Mouse (Mus musculus) embryonic facial prominence, embryonic 11.5 days (tissue): ENCODE measurements around the gene Ifna14. TPM values are rescaled to one million over a fixed set of nuclear protein-coding genes. Genes with fewer than 3 reads are reported as not detected.
A peak's percentile ranks its signal among the peaks of the same experiment; 100 is the strongest.

Source experiments
- ATAC-seq: fragments of 200-750 bp; cut with Nextera tagmentation; replicated peaks from 2 replicates; pipeline ENCODE4 v1.8.0; 2017; ENCODE audit warnings: low read depth; ENCODE audit not compliant: insufficient number of reproducible peaks, low FRiP score, low TSS enrichment
- DNase-seq: peaks from one replicate; pipeline ENCODE4 v3.0.0-alpha.2; 2015; ENCODE audit warnings: low spot score
- H3K27ac ChIP-seq: fragments of 300-500 bp; sonication (generic); replicated peaks from 2 replicates; pipeline ENCODE4 v1.5.1; 2014; ENCODE audit warnings: mild to moderate bottlenecking, low read depth, low read length, control low read depth
- H3K27me3 ChIP-seq: fragments of 300-500 bp; sonication (generic); 2 replicates; pipeline ENCODE4 v1.6.1; 2014; ENCODE audit warnings: mild to moderate bottlenecking, low read length, moderate library complexity, mixed read lengths; ENCODE audit not compliant: control insufficient read depth, insufficient read depth
- H3K36me3 ChIP-seq: fragments of 300-500 bp; sonication (generic); replicated peaks from 2 replicates; pipeline ENCODE4 v1.6.1; 2014; ENCODE audit warnings: low read depth, mild to moderate bottlenecking, low read length, moderate library complexity, mixed read lengths; ENCODE audit not compliant: control insufficient read depth, insufficient read depth
- H3K4me1 ChIP-seq: fragments of 300-500 bp; sonication (generic); 2 replicates; pipeline ENCODE4 v1.6.1; 2014; ENCODE audit warnings: low read length, mixed read lengths; ENCODE audit not compliant: control insufficient read depth, insufficient read depth
- H3K4me2 ChIP-seq: fragments of 300-500 bp; sonication (generic); 2 replicates; pipeline ENCODE4 v1.6.1; 2014; ENCODE audit warnings: low read depth, mild to moderate bottlenecking, control low read depth, low read length, moderate library complexity
- H3K4me3 ChIP-seq: fragments of 300-500 bp; sonication (generic); 2 replicates; pipeline ENCODE4 v1.5.1; 2014; ENCODE audit warnings: low read depth, low read length, control low read depth
- H3K9ac ChIP-seq: fragments of 300-500 bp; sonication (generic); replicated peaks from 2 replicates; pipeline ENCODE4 v1.6.1; 2014; ENCODE audit warnings: mild to moderate bottlenecking, control low read depth, low read length
- H3K9me3 ChIP-seq: fragments of 300-500 bp; sonication (generic); replicated peaks from 2 replicates; pipeline ENCODE4 v1.6.1; 2016; ENCODE audit warnings: mild to moderate bottlenecking, low read length, inconsistent platforms, mixed read lengths; ENCODE audit not compliant: control insufficient read depth
- WGBS: fragments of 180-500 bp; shearing (Covaris S2); extraction: QIAGEN DNeasy Blood & Tissue Kit; methylation state at CpG from one replicate; pipeline ENCODE4 v1.1.7; 2014; 5-methylcytosine and 5-hydroxymethylcytosine counted together
- polyA plus RNA-seq: library from polyadenylated mRNA; unstranded; fragments of >200 nt; fragmentation: Nextera tagmentation; extraction: Ambion mirVana; gene quantifications from 2 replicates; pipeline ENCODE4 v1.2.1, GENCODE M21; 2014

The Ifna14 gene
- polyA plus RNA-seq, 1 experiment from 2014 or later: not detected

DNA sequence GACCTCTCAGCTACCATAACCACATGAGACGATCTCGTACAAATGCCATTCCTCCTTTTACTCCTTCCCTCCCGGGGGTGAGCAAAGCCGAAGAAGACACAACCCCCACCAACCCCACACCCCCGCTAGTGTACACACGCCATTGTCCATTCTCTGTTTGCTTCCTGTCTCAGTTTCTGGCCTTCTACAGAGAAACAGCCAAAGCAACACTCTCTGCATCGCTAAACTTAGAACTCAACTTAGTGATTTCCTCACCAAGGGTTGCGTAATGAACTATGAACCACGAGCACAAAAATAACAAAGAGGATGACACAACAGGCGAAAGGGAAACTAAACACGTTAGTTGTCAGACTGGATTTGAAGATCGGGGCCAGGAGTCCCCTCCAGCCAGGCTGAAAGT is 34.3 kb downstream of the Ifna14 start:
- Histone ChIP-seq H3K27me3 (no peaks in the 10 kb centered on the region), H3K27ac (no peak overlapping the region), H3K4me1 (no peaks in the 10 kb centered on the region), H3K36me3 (no peaks in the 10 kb centered on the region), H3K9ac (no peak overlapping the region), H3K4me2 (no peak overlapping the region), H3K4me3 (no peak overlapping the region), H3K9me3 (no peaks in the 10 kb centered on the region)
- ATAC-seq: no peak
- no peak for DNase-seq
- WGBS: 82% methylated on average over 12 of the region's 12 CpGs

DNA sequence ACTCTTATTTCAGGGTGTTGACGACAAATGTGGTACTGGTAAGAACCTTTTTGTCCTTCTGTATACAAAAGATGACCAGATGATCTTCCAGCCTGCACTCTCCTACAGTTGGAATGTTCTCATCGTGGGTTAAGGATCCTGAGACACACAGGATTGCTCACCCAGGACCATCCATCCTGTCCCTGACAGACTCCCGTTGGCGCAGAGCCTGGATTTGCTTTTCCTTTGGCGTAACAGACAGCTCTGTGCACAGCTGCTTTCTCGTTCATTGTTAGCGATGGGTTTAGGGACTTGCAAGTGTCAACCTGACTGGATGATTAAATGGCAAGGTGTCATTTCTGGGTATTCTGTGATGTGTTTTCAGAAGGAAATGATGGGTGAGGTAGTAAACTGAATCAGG is 35.0 kb downstream of the Ifna14 start:
- Histone ChIP-seq H3K27ac (no peak overlapping the region), H3K36me3 (no peaks in the 10 kb centered on the region), H3K4me3 (no peak overlapping the region), H3K9ac (no peak overlapping the region), H3K4me2 (no peak overlapping the region), H3K9me3 (no peaks in the 10 kb centered on the region), H3K27me3 (no peaks in the 10 kb centered on the region), H3K4me1 (no peaks in the 10 kb centered on the region)
- no peak for DNase-seq
- WGBS: 83% methylated on average over 7 of the region's 7 CpGs
- ATAC-seq: no peak

DNA sequence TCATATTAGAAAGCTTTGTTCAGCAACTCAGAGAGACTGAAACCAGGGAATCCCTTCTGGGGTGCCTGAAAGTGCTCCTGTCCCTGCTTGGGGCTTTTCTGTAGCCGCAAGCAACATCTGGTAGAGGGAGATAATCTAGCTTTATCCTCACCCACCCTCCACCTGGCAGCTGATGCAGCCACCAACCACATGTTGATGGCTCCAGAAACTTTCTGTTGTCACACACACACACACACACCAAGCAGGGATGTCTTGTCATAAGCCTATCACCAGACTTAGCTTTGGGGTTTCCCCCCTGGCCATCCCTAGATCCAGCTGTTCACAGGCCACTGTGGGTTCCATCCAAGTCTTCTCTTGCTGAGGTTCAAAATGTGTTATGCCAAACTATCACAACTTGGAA is 35.9 kb downstream of the Ifna14 start:
- Histone ChIP-seq H3K36me3 (no peaks in the 10 kb centered on the region), H3K4me2 (no peak overlapping the region), H3K4me1 (no peaks in the 10 kb centered on the region), H3K4me3 (no peak overlapping the region), H3K9ac (no peak overlapping the region), H3K27me3 (no peaks in the 10 kb centered on the region), H3K9me3 (no peaks in the 10 kb centered on the region), H3K27ac (no peak overlapping the region)
- DNase-seq (no peak), ATAC-seq (no peak)
- WGBS: 79% methylated on average over 1 of the region's 1 CpGs

DNA sequence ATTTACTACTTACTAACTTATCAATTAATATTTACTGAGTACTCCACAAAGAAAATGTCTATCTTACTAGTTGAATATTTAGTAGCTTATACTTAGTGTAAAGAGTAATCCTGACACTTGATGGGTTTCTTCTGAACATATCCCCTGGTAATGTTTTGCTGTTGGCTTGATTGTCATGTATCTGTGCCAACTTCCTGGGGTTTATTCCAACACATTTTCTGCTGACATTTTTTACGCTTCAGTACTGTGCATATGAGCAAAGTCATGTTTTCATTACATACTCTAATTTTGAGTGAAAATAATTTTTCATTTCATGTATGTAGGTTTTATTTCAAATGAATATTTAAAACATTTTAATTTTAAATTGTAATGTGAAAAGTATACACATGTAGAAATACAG is 36.7 kb downstream of the Ifna14 start:
- H3K36me3 ChIP-seq: no peaks in the 10 kb centered on the region
- H3K9me3 ChIP-seq: no peaks in the 10 kb centered on the region
- no peak for ATAC-seq
- no peak overlapping the region for H3K4me3 ChIP-seq
- WGBS: 92% methylated on average over 1 of the region's 1 CpGs
- no peaks in the 10 kb centered on the region for H3K27me3 ChIP-seq
- H3K4me1 ChIP-seq: no peaks in the 10 kb centered on the region
- DNase-seq: no peak
- no peak overlapping the region for H3K27ac ChIP-seq
- H3K4me2 ChIP-seq: no peak overlapping the region
- no peak overlapping the region for H3K9ac ChIP-seq

GRCm38 (mm10) chr4:88533499-88533898 is 38.1 kb downstream of the Ifna14 start:
- Histone ChIP-seq H3K36me3 (no peaks in the 10 kb centered on the region), H3K9me3 (no peaks in the 10 kb centered on the region), H3K27me3 (no peaks in the 10 kb centered on the region), H3K9ac (no peak overlapping the region), H3K4me2 (no peak overlapping the region), H3K27ac (no peak overlapping the region), H3K4me3 (no peak overlapping the region), H3K4me1 (no peaks in the 10 kb centered on the region)
- no peak for ATAC-seq
- 87% methylated on average over 2 of the region's 2 CpGs for WGBS
- no peak for DNase-seq

DNA sequence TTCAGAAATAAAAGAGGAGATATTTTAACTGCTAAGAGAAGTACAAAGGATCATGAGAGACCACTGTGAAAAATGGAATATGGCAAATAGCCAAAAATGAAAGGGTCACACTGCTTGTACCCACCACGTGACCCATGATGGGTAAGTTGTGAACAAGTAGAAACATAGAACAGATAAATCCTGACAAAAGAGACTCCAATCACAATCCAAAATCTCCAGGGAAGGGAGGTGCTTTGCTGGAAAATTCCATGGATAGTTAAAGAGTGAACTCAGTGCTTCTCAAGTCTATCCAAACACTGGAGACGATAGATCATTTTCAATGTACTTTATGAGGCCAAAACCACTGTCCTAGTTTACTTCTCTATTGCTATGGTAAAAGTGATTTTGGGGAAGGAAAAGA is 40.7 kb downstream of the Ifna14 start:
- Histone ChIP-seq H3K27ac (no peak overlapping the region), H3K9me3 (no peaks in the 10 kb centered on the region), H3K27me3 (no peaks in the 10 kb centered on the region), H3K4me3 (no peak overlapping the region), H3K36me3 (no peaks in the 10 kb centered on the region), H3K4me1 (no peaks in the 10 kb centered on the region), H3K4me2 (no peak overlapping the region), H3K9ac (no peak overlapping the region)
- ATAC-seq (no peak), DNase-seq (no peak)
- 89% methylated on average over 2 of the region's 2 CpGs for WGBS

DNA sequence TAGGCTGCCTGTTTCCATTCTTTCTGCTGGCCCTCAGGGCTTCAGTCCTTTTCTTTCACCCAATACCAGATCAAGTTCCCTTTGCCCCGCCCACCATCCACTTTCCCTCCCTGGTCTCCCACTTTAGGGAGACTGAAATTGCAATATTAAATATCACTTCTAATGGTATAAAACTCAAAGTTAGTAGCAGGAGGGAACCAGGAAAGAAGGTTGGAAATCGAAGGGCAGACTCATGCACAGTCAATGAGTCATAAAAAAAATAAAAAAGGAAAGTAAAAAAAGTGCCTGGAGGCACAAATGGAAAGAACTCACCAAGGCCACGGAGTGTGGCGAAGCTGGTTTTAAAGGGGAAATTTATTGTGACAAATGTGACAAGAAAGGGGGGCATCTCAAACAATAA is 41.3 kb downstream of the Ifna14 start:
- no peak overlapping the region for H3K27ac ChIP-seq
- no peak overlapping the region for H3K9ac ChIP-seq
- no peaks in the 10 kb centered on the region for H3K36me3 ChIP-seq
- 67% methylated on average over 4 of the region's 4 CpGs for WGBS
- no peak overlapping the region for H3K4me2 ChIP-seq
- DNase-seq (no peak), ATAC-seq (0 out of 2 replicates have a peak, but pooled peaks have one; percentile 29)
- H3K4me3 ChIP-seq: no peak overlapping the region
- no peaks in the 10 kb centered on the region for H3K4me1 ChIP-seq
- H3K27me3 ChIP-seq: no peaks in the 10 kb centered on the region
- no peaks in the 10 kb centered on the region for H3K9me3 ChIP-seq

- no peak for ATAC-seq
- no peak for DNase-seq
- no peaks in the 10 kb centered on the region for H3K27me3 ChIP-seq
- no peaks in the 10 kb centered on the region for H3K9me3 ChIP-seq
- H3K9ac ChIP-seq: no peak overlapping the region
- no peaks in the 10 kb centered on the region for H3K4me1 ChIP-seq
- no peak overlapping the region for H3K27ac ChIP-seq
- no peak overlapping the region for H3K4me3 ChIP-seq
- WGBS: 85% methylated on average over 5 of the region's 5 CpGs
- H3K36me3 ChIP-seq: no peaks in the 10 kb centered on the region
- H3K4me2 ChIP-seq: no peak overlapping the region
Observed at GRCm38 (mm10) chr4:88526379-88527049, 45.1 kb downstream of the Ifna14 start.
